Mouse (Mus musculus): Measurements from ENCODE around the gene Alkbh2. TPM values are rescaled to one million over a fixed set of nuclear protein-coding genes. Genes with fewer than 3 reads are reported as not detected.

Gene Alkbh2
- polyA plus RNA-seq, 1 experiment from 2014 or later: 7.0 TPM

GRCm38 (mm10) chr5:114157236-114157635, 29.2 kb upstream of the Alkbh2 start:
- Histone ChIP-seq H3K9ac (no peak overlapping the region), H3K4me2 (replicated peaks) (no peak overlapping the region), H3K4me3 (no peak overlapping the region), H3K36me3 (no peaks in the 10 kb centered on the region), H3K4me1 (no peaks in the 10 kb centered on the region), H3K27me3 (0 out of 2 replicates have a peak, but pooled peaks cover 2% of the 10 kb centered on the region), H3K9me3 (replicated peaks) (no peaks in the 10 kb centered on the region), H3K27ac (no peak overlapping the region)
- 48% methylated on average over 7 of the region's 7 CpGs for WGBS
- no peak for ATAC-seq (ENCODE audit: low FRiP score)

GRCm38 (mm10) chr5:114155168-114155933, 27.3 kb upstream of the Alkbh2 start:
- Histone ChIP-seq H3K4me3 (no peak overlapping the region), H3K9ac (no peak overlapping the region), H3K27ac (no peak overlapping the region), H3K27me3 (0 out of 2 replicates have a peak, but pooled peaks cover 2% of the 10 kb centered on the region), H3K36me3 (no peaks in the 10 kb centered on the region), H3K4me1 (no peaks in the 10 kb centered on the region), H3K9me3 (replicated peaks) (no peaks in the 10 kb centered on the region), H3K4me2 (replicated peaks) (no peak overlapping the region)
- WGBS: 63% methylated on average over 9 of the region's 9 CpGs
- no peak for ATAC-seq (ENCODE audit: low FRiP score)

DNA sequence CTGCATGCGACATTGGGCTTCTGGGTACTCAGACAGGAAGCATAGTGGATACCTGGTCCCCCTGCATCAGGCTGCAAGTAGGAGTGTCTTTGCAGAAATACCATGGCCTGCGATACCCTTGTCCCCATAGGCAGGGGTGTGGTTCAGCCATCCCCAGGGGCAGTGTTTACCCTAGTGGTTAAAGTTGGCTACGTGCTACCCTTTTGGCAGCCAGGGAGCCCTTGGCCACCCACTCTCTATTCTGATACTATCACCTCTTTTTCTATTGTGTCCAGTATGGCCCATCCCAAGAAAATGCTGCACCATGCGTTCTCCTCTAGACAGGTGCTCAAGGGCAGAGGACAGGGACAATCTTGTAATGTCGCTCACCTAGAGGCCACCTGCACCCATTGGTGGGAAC, 26.7 kb upstream of the Alkbh2 start:
- H3K4me1 ChIP-seq: no peaks in the 10 kb centered on the region
- H3K27ac ChIP-seq: no peak overlapping the region
- H3K9me3 ChIP-seq (replicated peaks): no peaks in the 10 kb centered on the region
- no peak overlapping the region for H3K9ac ChIP-seq
- H3K27me3 ChIP-seq: 0 out of 2 replicates have a peak, but pooled peaks cover 2% of the 10 kb centered on the region
- H3K4me3 ChIP-seq: no peak overlapping the region
- H3K4me2 ChIP-seq (replicated peaks): no peak overlapping the region
- no peaks in the 10 kb centered on the region for H3K36me3 ChIP-seq
- 80% methylated on average over 5 of the region's 5 CpGs for WGBS
- no peak for ATAC-seq (ENCODE audit: low FRiP score)

GRCm38 (mm10) chr5:114153490-114153889, 25.5 kb upstream of the Alkbh2 start:
- Histone ChIP-seq H3K4me1 (no peaks in the 10 kb centered on the region), H3K27me3 (0 out of 2 replicates have a peak, but pooled peaks cover 2% of the 10 kb centered on the region), H3K27ac (0 out of 2 replicates have a peak overlapping the region, but pooled peaks have one; percentile 17), H3K9me3 (replicated peaks) (0 out of 2 replicates have a peak, but pooled peaks cover 2% of the 10 kb centered on the region), H3K36me3 (no peaks in the 10 kb centered on the region), H3K4me3 (peak overlapping the region; percentile 20), H3K4me2 (replicated peaks) (peak overlapping the region; percentile 33), H3K9ac (no peak overlapping the region)
- ATAC-seq (ENCODE audit: low FRiP score): no peak
- WGBS: 4% methylated on average over 12 of the region's 12 CpGs

DNA sequence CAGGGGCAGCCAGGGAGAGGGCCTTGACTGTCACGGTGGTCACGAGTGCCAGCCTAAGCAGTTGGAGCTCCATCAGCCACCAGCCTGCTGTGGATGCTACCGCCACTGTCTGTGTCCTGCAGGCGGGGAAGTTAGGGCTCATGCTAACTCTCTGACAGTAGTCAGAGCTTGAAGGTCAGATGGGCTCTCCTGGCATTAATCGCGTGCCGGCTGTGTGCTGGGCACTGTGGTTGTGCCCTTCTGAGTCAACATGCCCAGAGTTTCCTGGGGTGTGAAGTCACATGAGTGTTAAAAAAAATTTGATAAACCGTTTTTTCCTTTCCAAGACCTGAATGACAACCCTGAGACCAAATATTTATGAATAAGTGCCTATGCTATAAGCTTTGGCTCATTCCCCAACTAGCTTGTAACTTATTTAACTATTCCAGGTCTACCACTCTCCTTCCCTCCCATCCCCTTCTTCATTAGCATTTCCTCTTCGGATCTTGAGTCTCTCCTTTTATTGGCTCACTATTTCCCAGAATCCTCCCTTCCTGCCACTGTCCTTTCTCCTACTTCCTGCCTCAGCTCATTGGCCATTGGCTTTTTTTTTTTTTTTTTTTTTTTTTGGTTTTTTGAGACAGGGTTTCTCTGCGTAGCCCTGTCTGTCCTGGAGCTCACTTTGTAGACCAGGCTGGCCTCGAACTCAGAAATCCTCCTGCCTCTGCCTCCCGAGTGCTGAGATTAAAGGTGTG, 24.5 kb upstream of the Alkbh2 start:
- ATAC-seq (ENCODE audit: low FRiP score): no peak
- no peak overlapping the region for H3K4me3 ChIP-seq
- no peak overlapping the region for H3K4me2 ChIP-seq (replicated peaks)
- no peak overlapping the region for H3K27ac ChIP-seq
- no peak overlapping the region for H3K9ac ChIP-seq
- no peaks in the 10 kb centered on the region for H3K36me3 ChIP-seq
- 0 out of 2 replicates have a peak, but pooled peaks cover 2% of the 10 kb centered on the region for H3K27me3 ChIP-seq
- 0 out of 2 replicates have a peak, but pooled peaks cover 3% of the 10 kb centered on the region for H3K9me3 ChIP-seq (replicated peaks)
- WGBS: 85% methylated on average over 12 of the region's 12 CpGs
- H3K4me1 ChIP-seq: no peaks in the 10 kb centered on the region

DNA sequence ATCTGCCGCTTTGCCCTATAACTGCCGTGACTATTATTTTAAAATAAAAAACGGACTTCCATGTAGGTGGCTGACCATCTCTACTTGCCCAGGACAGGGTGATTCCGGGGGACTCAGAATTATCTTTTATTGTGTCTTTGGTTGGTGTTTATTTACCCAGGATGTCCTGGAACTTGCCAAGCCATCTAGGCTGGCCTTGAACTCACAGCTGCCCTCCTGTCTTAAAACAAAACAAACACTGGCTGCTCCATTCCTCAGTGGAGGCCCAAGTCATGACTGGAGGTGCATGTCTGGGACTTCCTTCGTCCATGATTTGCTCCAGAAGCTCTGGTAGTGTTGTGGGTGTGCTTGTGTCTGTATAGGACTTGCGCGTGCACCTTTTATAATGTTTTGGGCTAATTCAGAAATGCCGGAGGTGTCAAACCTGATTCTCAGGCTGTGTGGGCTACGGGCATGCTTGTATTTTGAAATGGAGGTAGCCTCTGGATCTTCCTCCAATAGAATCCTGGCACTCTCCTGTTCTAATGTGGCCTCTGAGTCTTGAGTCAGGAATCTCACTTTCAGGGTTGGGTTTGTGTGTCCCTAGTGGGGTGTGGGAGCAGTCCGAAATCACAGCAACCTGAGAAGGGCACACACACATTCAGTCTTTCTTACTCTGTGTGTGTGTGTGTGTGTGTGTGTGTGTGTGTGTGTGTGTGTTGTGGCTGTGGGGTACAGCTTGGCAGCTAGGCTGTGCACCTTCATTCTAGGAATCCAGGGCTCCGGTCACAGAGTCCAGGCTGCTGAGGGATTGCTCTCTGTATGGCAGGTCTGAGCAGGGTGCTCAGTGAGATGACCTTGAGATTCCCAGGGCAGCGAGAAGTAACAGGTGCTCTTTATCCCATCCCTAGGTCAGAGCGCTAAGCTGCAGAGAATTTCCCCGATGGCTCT, 19.3 kb upstream of the Alkbh2 start:
- H3K4me2 ChIP-seq (replicated peaks): no peak overlapping the region
- WGBS: 89% methylated on average over 14 of the region's 14 CpGs
- ATAC-seq (ENCODE audit: low FRiP score): no peak

DNA sequence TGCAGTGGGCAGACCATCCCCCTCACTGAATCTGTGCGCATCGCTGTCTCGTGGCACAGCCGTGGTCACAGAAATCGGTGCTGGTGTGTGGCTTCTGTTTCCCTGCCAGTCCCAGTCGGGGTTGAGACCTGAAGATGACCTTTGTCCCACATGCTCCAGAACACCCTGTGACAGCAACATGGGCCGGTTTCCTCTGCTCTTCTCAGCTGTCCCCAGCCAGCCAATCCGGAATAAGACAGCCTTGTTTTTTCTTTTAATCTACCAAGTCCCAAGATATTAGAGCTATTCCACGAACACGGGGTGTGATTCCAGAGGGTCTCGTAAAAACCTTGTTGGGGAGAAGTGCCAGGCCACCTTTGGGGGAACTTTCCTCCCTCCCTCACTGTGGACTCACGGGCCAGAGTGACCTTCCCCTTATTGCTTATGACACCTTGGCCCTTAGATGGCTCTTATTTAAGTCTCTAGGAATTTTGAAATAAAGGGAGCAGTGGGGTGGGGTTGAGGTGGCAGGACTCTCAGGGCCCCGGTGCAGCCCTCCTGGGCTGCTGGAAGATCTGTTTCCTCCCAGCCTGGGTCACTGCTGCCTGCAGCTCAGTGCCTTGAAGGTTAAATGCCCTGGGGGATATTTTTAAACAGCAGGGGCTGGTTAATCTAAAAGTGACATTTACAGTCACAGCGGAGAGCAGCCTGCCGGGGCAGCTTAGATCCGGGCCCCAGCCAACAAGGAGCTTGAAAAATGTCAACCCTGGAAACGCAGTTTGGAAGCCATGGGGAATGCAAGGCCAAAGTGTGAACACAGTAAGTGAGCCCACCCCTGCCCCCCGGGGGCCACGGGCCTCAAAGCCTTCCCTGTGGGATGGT, 18.2 kb upstream of the Alkbh2 start, which contains the start of gene Acacb:
Gene Acacb (plus strand): TSS at position 508 of the 861 bp plus-strand sequence.
- H3K4me2 ChIP-seq (replicated peaks): no peak within 1 kb of the TSS
- ATAC-seq (ENCODE audit: low FRiP score): no peak
- H3K9me3 ChIP-seq (replicated peaks): 0 out of 2 replicates have a peak, but pooled peaks cover 3% of the 10 kb centered on the region
- H3K4me1 ChIP-seq: peaks cover 5% of the 10 kb centered on the region
- no peak within 1 kb of the TSS for H3K4me3 ChIP-seq
- no peaks in the 10 kb centered on the region for H3K36me3 ChIP-seq
- H3K27me3 ChIP-seq: no peaks in the 10 kb centered on the region
- H3K27ac ChIP-seq: peak within 1 kb of the TSS; percentile 35; the same call in 1 of the 2 replicates
- H3K9ac ChIP-seq: no peak within 1 kb of the TSS
- 43% methylated on average over 19 of the region's 19 CpGs for WGBS

More for the DNA sequence above, 19.3 kb upstream of the Alkbh2 start:
- Histone ChIP-seq H3K27ac (no peak overlapping the region), H3K9me3 (replicated peaks) (0 out of 2 replicates have a peak, but pooled peaks cover 3% of the 10 kb centered on the region), H3K4me1 (peaks cover 5% of the 10 kb centered on the region), H3K4me3 (no peak overlapping the region), H3K27me3 (no peaks in the 10 kb centered on the region), H3K9ac (no peak overlapping the region), H3K36me3 (no peaks in the 10 kb centered on the region)

DNA sequence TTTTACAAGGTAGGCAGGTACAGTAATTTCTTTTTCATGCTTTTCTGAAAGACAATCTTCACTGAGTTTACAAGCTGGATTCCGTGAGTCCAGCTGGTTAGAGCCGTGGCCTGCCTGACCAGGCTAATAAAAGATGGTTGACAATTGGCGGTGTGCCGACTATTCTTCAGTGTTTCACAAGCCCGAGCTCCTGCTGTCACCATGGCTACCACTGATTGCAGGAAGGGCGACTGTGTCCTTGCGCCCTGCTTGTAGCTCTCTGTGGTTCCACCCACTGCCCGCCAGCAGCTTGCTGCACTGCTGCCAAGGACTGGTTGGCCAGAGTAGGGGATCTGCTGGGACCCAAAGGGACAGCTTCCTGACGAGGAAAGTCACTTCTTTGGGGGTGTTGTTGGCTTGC, 11.2 kb upstream of the Alkbh2 start:
- Histone ChIP-seq H3K27ac (peak overlapping the region; percentile 83), H3K4me1 (peaks cover 22% of the 10 kb centered on the region), H3K36me3 (0 out of 2 replicates have a peak, but pooled peaks cover 2% of the 10 kb centered on the region), H3K4me2 (replicated peaks) (peak overlapping the region; percentile 19), H3K9me3 (replicated peaks) (no peaks in the 10 kb centered on the region), H3K9ac (no peak overlapping the region), H3K4me3 (no peak overlapping the region), H3K27me3 (no peaks in the 10 kb centered on the region)
- 34% methylated on average over 9 of the region's 9 CpGs for WGBS
- ATAC-seq (ENCODE audit: low FRiP score): peak; percentile 87

- H3K9ac ChIP-seq: no peak overlapping the region
- peak; percentile 41; the same call in 1 of the 2 replicates for ATAC-seq (ENCODE audit: low FRiP score)
- H3K27me3 ChIP-seq: no peaks in the 10 kb centered on the region
Observed at GRCm38 (mm10) chr5:114138277-114139164, 10.5 kb upstream of the Alkbh2 start.

More at GRCm38 (mm10) chr5:114138277-114139164, 10.5 kb upstream of the Alkbh2 start:
- H3K4me3 ChIP-seq: no peak overlapping the region
- peaks cover 22% of the 10 kb centered on the region for H3K4me1 ChIP-seq
- 0 out of 2 replicates have a peak, but pooled peaks cover 2% of the 10 kb centered on the region for H3K36me3 ChIP-seq
- H3K27ac ChIP-seq: peak overlapping the region; percentile 83
- H3K9me3 ChIP-seq (replicated peaks): no peaks in the 10 kb centered on the region
- peak overlapping the region; percentile 19 for H3K4me2 ChIP-seq (replicated peaks)
- 71% methylated on average over 21 of the region's 21 CpGs for WGBS
